Mouse (Mus musculus): ENCODE measurements around the gene Ggt1.

Ggt1 gene

GRCm38 (mm10) chr10:75633048-75633447 lies 71.6 kb downstream of the Ggt1 start:
- WGBS, result 73% methylated on average over 5 of the region's 5 CpGs

GRCm38 (mm10) chr10:75633576-75634139 lies 72.3 kb downstream of the Ggt1 start:
- 75% methylated on average over 14 of the region's 14 CpGs for WGBS

GRCm38 (mm10) chr10:75634610-75635009 lies 73.2 kb downstream of the Ggt1 start:
- WGBS, result 97% methylated on average over 8 of the region's 8 CpGs

- WGBS, result 74% methylated on average over 14 of the region's 14 CpGs
Measured at GRCm38 (mm10) chr10:75635019-75635692, 73.8 kb downstream of the Ggt1 start.

GRCm38 (mm10) chr10:75635693-75636055 lies 74.3 kb downstream of the Ggt1 start:
- 6% methylated on average over 9 of the region's 9 CpGs for WGBS
